Mouse (Mus musculus): ENCODE results near the gene Dzip1.
A peak's percentile ranks its signal among the peaks of the same experiment; 100 is the strongest.

The Dzip1 gene

GRCm38 (mm10) chr14:118834313-118834712, 90.9 kb downstream of the Dzip1 start:
- peak; percentile 49 for DNase-seq (ENCODE audit: low spot score)

- DNase-seq (ENCODE audit: low spot score), result no peak
Measured at GRCm38 (mm10) chr14:118833241-118833640, 92.0 kb downstream of the Dzip1 start.

- no peak for DNase-seq (ENCODE audit: low spot score)
Measured at GRCm38 (mm10) chr14:118831597-118831996, 93.7 kb downstream of the Dzip1 start.

GRCm38 (mm10) chr14:118829331-118830095, 95.7 kb downstream of the Dzip1 start:
- no peak for DNase-seq (ENCODE audit: low spot score)

- DNase-seq (ENCODE audit: low spot score), result no peak
Measured at GRCm38 (mm10) chr14:118827283-118827904, 97.9 kb downstream of the Dzip1 start.

GRCm38 (mm10) chr14:118826346-118826745, 98.9 kb downstream of the Dzip1 start:
- DNase-seq (ENCODE audit: low spot score), result no peak

All from lung, postnatal 25 days (tissue).